Mouse (Mus musculus): ENCODE measurements around the gene Col8a2.

The Col8a2 gene

GRCm38 (mm10) chr4:126326036-126326435 is 39.4 kb downstream of the Col8a2 start:
- DNase-seq (ENCODE audit: extremely low spot score, low spot score) = no peak

GRCm38 (mm10) chr4:126330295-126330694 is 43.7 kb downstream of the Col8a2 start:
- peak; percentile 6 for DNase-seq (ENCODE audit: extremely low spot score, low spot score)

GRCm38 (mm10) chr4:126331751-126332150 is 45.2 kb downstream of the Col8a2 start:
- no peak for DNase-seq (ENCODE audit: extremely low spot score, low spot score)

- no peak for DNase-seq (ENCODE audit: extremely low spot score, low spot score)
Measured at GRCm38 (mm10) chr4:126332358-126332757, 45.8 kb downstream of the Col8a2 start.

- DNase-seq (ENCODE audit: extremely low spot score, low spot score) = no peak
Measured at GRCm38 (mm10) chr4:126339461-126339860, 52.9 kb downstream of the Col8a2 start.

- no peak for DNase-seq (ENCODE audit: extremely low spot score, low spot score)
Measured at GRCm38 (mm10) chr4:126343451-126343850, 56.9 kb downstream of the Col8a2 start.

GRCm38 (mm10) chr4:126360069-126360468 is 73.5 kb downstream of the Col8a2 start:
- DNase-seq (ENCODE audit: extremely low spot score, low spot score) = no peak
